Comparison of ENCODE assay signal across 8 mouse cellular contexts in the genomic region with DNA sequence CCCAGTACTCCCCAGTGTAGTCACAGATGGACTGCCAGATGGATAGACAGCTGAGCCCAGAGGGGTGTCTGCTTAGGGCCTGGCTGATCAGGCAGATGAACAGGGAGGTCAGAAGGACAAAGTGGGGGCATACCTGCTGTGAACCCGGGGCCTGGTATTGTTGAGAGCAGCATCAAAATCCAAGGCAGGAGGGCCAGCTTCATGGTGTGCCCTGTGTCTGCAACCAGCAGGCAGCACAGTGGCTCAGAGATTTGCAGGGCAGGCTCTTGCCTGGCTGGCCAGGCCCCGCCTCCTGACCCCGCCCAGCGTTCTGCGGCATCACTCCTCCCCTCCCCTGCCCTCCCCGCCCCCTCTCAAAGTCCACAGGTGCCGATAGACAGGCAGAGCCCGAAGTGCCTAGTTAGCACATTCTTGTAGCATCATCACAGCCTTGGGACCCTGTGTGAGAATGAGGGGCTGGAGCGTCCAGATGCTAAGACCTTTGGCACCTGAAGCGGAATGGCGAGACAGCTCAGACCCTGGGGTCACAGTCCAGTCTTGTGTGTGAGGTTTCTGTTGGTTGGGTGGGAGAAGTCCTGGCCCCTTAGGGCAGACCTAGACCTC. TPM values are rescaled to one million over a fixed set of nuclear protein-coding genes. Genes with fewer than 3 reads are reported as not detected.
DNase-seq lines count a peak whose midpoint lies in the region; ATAC-seq and TF ChIP-seq lines count a peak whose summit lies in the region.
"Had no signal": no experiment of that assay in that cellular context is flagged by ENCODE, and none has a peak within 500 bp of the region (broad histone marks: within the 10 kb centered on the region; RNA-seq: fewer than 3 reads in every experiment).

TSS of gene Susd2 (minus strand) at position 268 of the 603 bp plus-strand sequence.

- no peak for TF ChIP-seq EP300 in MEL (IDR thresholded peaks at IDR 0.05; ENCODE audit: low read depth in 1 of 2, low read length in 2 of 2)

- no peak within 1 kb of the TSS for H3K9ac ChIP-seq in MEL (ENCODE audit: control insufficient read depth, low read depth, low read length, poor library complexity, severe bottlenecking)
- H3K9ac ChIP-seq in embryonic facial prominence, embryonic 13.5 days = peak within 1 kb of the TSS; percentile 36
- peak within 1 kb of the TSS; percentile 45 for H3K9ac ChIP-seq in hindbrain, embryonic 16.5 days (ENCODE audit: low read depth, low read length)
- H3K9ac ChIP-seq in liver, adult 2 months (ENCODE audit: low read depth, low read length) = no peak within 1 kb of the TSS

- no peak for TF ChIP-seq CTCF in MEL (IDR thresholded peaks at IDR 0.05 in 2 of 3, conservative IDR thresholded peaks at IDR 0.05 in 1 of 3; ENCODE audit: control insufficient read depth in 1 of 3, insufficient read depth in 1 of 3, low read depth in 2 of 3, low read length in 3 of 3, poor library complexity in 1 of 3, severe bottlenecking in 1 of 3)
- no peak for TF ChIP-seq CTCF in liver, adult 2 months (IDR thresholded peaks at IDR 0.05; ENCODE audit: low read depth, low read length)

- H3K36me3 ChIP-seq in MEL (ENCODE audit: control insufficient read depth in 1 of 2, insufficient read depth in 2 of 2, low read length in 2 of 2) = no peaks in the 10 kb centered on the region; a peak in 1 of 4 replicates
- peaks cover 31% of the 10 kb centered on the region for H3K36me3 ChIP-seq in embryonic facial prominence, embryonic 13.5 days
- peaks cover 6% of the 10 kb centered on the region; the same call in 1 of the 2 replicates for H3K36me3 ChIP-seq in hindbrain, embryonic 16.5 days (ENCODE audit: control insufficient read depth, insufficient read depth, low read length)
- H3K36me3 ChIP-seq in liver, adult 2 months (ENCODE audit: control insufficient read depth, insufficient read depth, low read length) = no peaks in the 10 kb centered on the region
- H3K36me3 ChIP-seq in myocyte (ENCODE audit: control insufficient read depth, insufficient read depth) = peaks cover 5% of the 10 kb centered on the region

- no peak within 1 kb of the TSS for H3ac ChIP-seq in myocyte (ENCODE audit: control insufficient read depth, insufficient read length)

- TF ChIP-seq POLR2A in MEL (IDR thresholded peaks at IDR 0.05; ENCODE audit: control insufficient read depth in 1 of 2, insufficient read depth in 1 of 2, low read depth in 1 of 2, low read length in 2 of 2, poor library complexity in 1 of 2) = no peak
- no peak for TF ChIP-seq POLR2A in liver, adult 2 months (IDR thresholded peaks at IDR 0.05; ENCODE audit: extremely low read depth, insufficient read depth, low read length)
- no peak for TF ChIP-seq POLR2A in myocyte (IDR thresholded peaks at IDR 0.05; ENCODE audit: insufficient read length, low read depth)

- DNase-seq in MEL (ENCODE audit: low read depth, low spot score) = peak; percentile 50
- peak; percentile 62 for DNase-seq in adrenal gland, postnatal 25 days
- peak; percentile 65 for DNase-seq in liver, adult 2 months (ENCODE audit: extremely low read depth, low read depth, low spot score)
- DNase-seq in thymus, postnatal 25 days = peak; percentile 68

- H3K27me3 ChIP-seq in MEL (ENCODE audit: control insufficient read depth in 1 of 2, insufficient read depth in 2 of 2, low read length in 2 of 2) = no peaks in the 10 kb centered on the region
- no peaks in the 10 kb centered on the region for H3K27me3 ChIP-seq in embryonic facial prominence, embryonic 13.5 days
- no peaks in the 10 kb centered on the region for H3K27me3 ChIP-seq in hindbrain, embryonic 16.5 days (replicated peaks; ENCODE audit: control insufficient read depth, insufficient read depth, low read length)
- H3K27me3 ChIP-seq in liver, adult 2 months (ENCODE audit: control insufficient read depth, insufficient read depth, low read length) = no peaks in the 10 kb centered on the region
- H3K27me3 ChIP-seq in myocyte (ENCODE audit: control insufficient read depth, insufficient read depth, insufficient read length) = peaks cover 3% of the 10 kb centered on the region

- no peaks in the 10 kb centered on the region for H3K9me3 ChIP-seq in MEL (replicated peaks; ENCODE audit: insufficient read depth, low read length)
- no peaks in the 10 kb centered on the region for H3K9me3 ChIP-seq in embryonic facial prominence, embryonic 13.5 days
- H3K9me3 ChIP-seq in hindbrain, embryonic 16.5 days (ENCODE audit: control insufficient read depth, low read length) = no peaks in the 10 kb centered on the region

- H3K79me2 ChIP-seq in MEL (ENCODE audit: control insufficient read depth, insufficient read depth, low read length, poor library complexity) (no peaks in the 10 kb centered on the region), myocyte (ENCODE audit: control insufficient read depth, insufficient read depth) (no peaks in the 10 kb centered on the region)
- H3K79me2 ChIP-seq in liver, adult 2 months (ENCODE audit: control insufficient read depth, insufficient read depth, low read length) = no peaks in the 10 kb centered on the region

- H3K4me1 ChIP-seq in MEL (ENCODE audit: control insufficient read depth in 1 of 2, insufficient read depth in 2 of 2, low read length in 2 of 2) = peaks cover 0 to 3% of the 10 kb centered on the region in 2 experiments; a peak in 2 of 4 replicates
- H3K4me1 ChIP-seq in embryonic facial prominence, embryonic 13.5 days = peaks cover 13% of the 10 kb centered on the region
- peaks cover 18% of the 10 kb centered on the region for H3K4me1 ChIP-seq in hindbrain, embryonic 16.5 days (ENCODE audit: control insufficient read depth, insufficient read depth, low read depth, low read length)
- H3K4me1 ChIP-seq in liver, adult 2 months (ENCODE audit: control insufficient read depth, insufficient read depth, low read length) = peaks cover 2% of the 10 kb centered on the region; the same call in 1 of the 2 replicates

- peak within 1 kb of the TSS; percentile 51 for H3K4me2 ChIP-seq in embryonic facial prominence, embryonic 13.5 days
- H3K4me2 ChIP-seq in hindbrain, embryonic 16.5 days (ENCODE audit: low read length) = peak within 1 kb of the TSS; percentile 36
- H3K4me2 ChIP-seq in myocyte (ENCODE audit: low read depth) = no peak within 1 kb of the TSS

- H3K27ac ChIP-seq in MEL (ENCODE audit: control insufficient read depth, low read depth, low read length) = no peak within 1 kb of the TSS
- no peak within 1 kb of the TSS; the same call in 1 of the 2 replicates for H3K27ac ChIP-seq in embryonic facial prominence, embryonic 13.5 days
- H3K27ac ChIP-seq in hindbrain, embryonic 16.5 days (ENCODE audit: low read depth, low read length) = peak within 1 kb of the TSS; percentile 45; the same call in 1 of the 2 replicates
- no peak within 1 kb of the TSS for H3K27ac ChIP-seq in liver, adult 2 months (replicated peaks; ENCODE audit: insufficient read depth, low read depth, low read length)
- H3K27ac ChIP-seq: layer of hippocampus, adult 2 months had no signal

- H3K4me3 ChIP-seq in MEL (ENCODE audit: control insufficient read depth in 1 of 2, insufficient read depth in 1 of 2, low read depth in 2 of 2, low read length in 2 of 2) (no peak within 1 kb of the TSS), myocyte (no peak within 1 kb of the TSS)
- 0 out of 2 replicates have a peak within 1 kb of the TSS, but pooled peaks have one; percentile 14 for H3K4me3 ChIP-seq in embryonic facial prominence, embryonic 13.5 days
- peak within 1 kb of the TSS; percentile 2; the same call in 1 of the 2 replicates for H3K4me3 ChIP-seq in hindbrain, embryonic 16.5 days (ENCODE audit: low read length)
- H3K4me3 ChIP-seq in liver, adult 2 months (ENCODE audit: insufficient read depth, low read depth, low read length) = no peak within 1 kb of the TSS
- H3K4me3 ChIP-seq: layer of hippocampus, adult 2 months had no signal

- no peak for ATAC-seq in embryonic facial prominence, embryonic 13.5 days (ENCODE audit: insufficient number of reproducible peaks, insufficient read depth, low FRiP score, low TSS enrichment, low read depth)
- peak; percentile 78 for ATAC-seq in hindbrain, embryonic 16.5 days

- no peak for TF ChIP-seq RAD21 in MEL (IDR thresholded peaks at IDR 0.05; ENCODE audit: low read depth, low read length)

- WGBS in embryonic facial prominence, embryonic 13.5 days = 6% methylated on average over 6 of the region's 11 CpGs
- 4% methylated on average over 11 of the region's 11 CpGs for WGBS in hindbrain, embryonic 16.5 days
- 6% methylated on average over 11 of the region's 11 CpGs for WGBS in liver, adult 2 months

TF ChIP-seq in MEL, 35 proteins besides CTCF, POLR2A, EP300 and RAD21 (continues in another document):
- no peak for TF ChIP-seq GABPA (IDR thresholded peaks at IDR 0.05; ENCODE audit: low read depth, low read length)
- TF ChIP-seq ZMIZ1 (IDR thresholded peaks at IDR 0.05; ENCODE audit: low read depth, low read length) = no peak
- TF ChIP-seq ZKSCAN1 (IDR thresholded peaks at IDR 0.05; ENCODE audit: low read depth, low read length) = no peak
- no peak for TF ChIP-seq ZNF384 (IDR thresholded peaks at IDR 0.05; ENCODE audit: low read depth, low read length)
- TF ChIP-seq E2F4 (IDR thresholded peaks at IDR 0.05; ENCODE audit: borderline replicate concordance, low read depth, low read length) = no peak
- TF ChIP-seq POLR2AphosphoS2 (IDR thresholded peaks at IDR 0.05; ENCODE audit: low read length) = no peak
- no peak for TF ChIP-seq BHLHE40 (IDR thresholded peaks at IDR 0.05; ENCODE audit: borderline replicate concordance, low read depth, low read length)

TF ChIP-seq in myocyte, 11 proteins besides CTCF, POLR2A, EP300 and RAD21:
- TF ChIP-seq POLR2AphosphoS2 (IDR thresholded peaks at IDR 0.05; ENCODE audit: insufficient read length, low read depth) (peak; percentile 3), MAX (IDR thresholded peaks at IDR 0.05; ENCODE audit: low read depth) (no peak)

RNA-seq across cellular contexts. Expression of gene Susd2, which starts in this region (rescaled TPM):
- 0.07 and 0.12 TPM in 2 replicates for total RNA-seq in MEL (2012; rRNA removed)
- polyA plus RNA-seq in MEL (2012; ENCODE audit: insufficient read depth in 1 of 2, insufficient read length in 2 of 2, low read depth in 1 of 2, low replicate concordance in 2 of 2, missing spikeins in 1 of 2) (under 1 TPM in 1 of 2 experiments, not detected in 1; 0.15 TPM), myocyte (2012; fragmentation: generic; extraction: Trizol) (0.12 TPM)
- total RNA-seq in adrenal gland, postnatal 25 days (2021) = 5.9 and 8.9 TPM in 2 replicates
- 1.6 and 2.8 TPM in 2 replicates for polyA plus RNA-seq in embryonic facial prominence, embryonic 13.5 days (2015; fragmentation: Nextera tagmentation; extraction: Ambion mirVana)
- polyA plus RNA-seq in hindbrain, embryonic 16.5 days (2015; fragmentation: Nextera tagmentation; extraction: Ambion mirVana) = 10.5 and 11.9 TPM in 2 replicates
- total RNA-seq in liver, adult 2 months (2014; rRNA removed) = 1.0 and 1.1 TPM in 2 replicates
- 2.0 and 2.8 TPM in 2 replicates for polyA plus RNA-seq in liver, adult 2 months (2012; rRNA removed)

Comparison
In these comparisons a context has a peak if more than half of its experiments do, and no peak if none do; other contexts are left out.
1. Peak in DNase-seq in MEL; RNA of the gene not detected or under 1 TPM.
2. H3K4me3 ChIP-seq: peak in embryonic facial prominence, embryonic 13.5 days (single experiment) and hindbrain, embryonic 16.5 days (single experiment); none in MEL (0 of 2), liver, adult 2 months (single experiment) and myocyte (single experiment).
3. H3K9ac ChIP-seq: peak in embryonic facial prominence, embryonic 13.5 days (single experiment) and hindbrain, embryonic 16.5 days (single experiment); none in MEL (single experiment) and liver, adult 2 months (single experiment).
4. Peak in every context shown above with its lines, with median percentiles within 50 percentile points of each other: DNase-seq.